Comparison of ENCODE assay signal across 8 mouse cellular contexts in the genomic region with DNA sequence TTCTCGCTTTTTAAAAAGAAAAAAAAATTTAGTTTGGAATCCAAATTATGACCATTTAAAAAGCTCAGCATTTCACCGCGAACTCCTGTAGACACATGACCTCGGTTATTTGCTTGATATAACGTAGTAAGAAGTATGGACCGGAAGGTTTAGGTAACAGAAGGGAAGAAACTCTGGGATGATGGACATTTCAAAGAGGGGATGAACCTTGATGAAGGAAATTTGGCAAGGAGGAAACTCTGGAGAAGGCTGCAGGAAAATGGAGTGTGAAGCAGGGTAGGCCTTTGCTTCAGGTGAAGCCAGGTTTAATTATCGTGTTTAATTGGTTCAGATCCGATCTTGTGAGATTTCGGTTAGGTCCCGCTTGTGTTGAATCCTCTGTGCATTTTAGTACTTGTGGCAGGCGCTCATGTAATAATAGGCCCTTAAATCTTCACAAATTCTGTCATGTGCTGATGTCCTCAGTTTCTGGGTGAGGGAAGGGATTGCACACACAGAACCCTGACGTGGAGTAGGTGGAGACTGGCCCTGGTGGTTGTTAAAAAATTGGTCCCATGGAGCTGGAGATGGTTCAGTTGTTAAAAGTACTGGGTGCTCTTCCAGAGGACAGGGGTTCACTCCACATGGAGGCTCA. TPM values are rescaled to one million over a fixed set of nuclear protein-coding genes. Genes with fewer than 3 reads are reported as not detected.
A peak's percentile ranks its signal among the peaks of the same experiment; 100 is the strongest.
DNase-seq lines count a peak whose midpoint lies in the region; ATAC-seq and TF ChIP-seq lines count a peak whose summit lies in the region.

No protein-coding gene starts in this region.

- peak overlapping the region; percentile 94 for H3K4me3 ChIP-seq in kidney, postnatal 0 days (replicated peaks; ENCODE audit: low read depth, low read length)
- H3K4me3 ChIP-seq in brown adipose tissue, adult 24 weeks (ENCODE audit: insufficient read depth, low read depth, low read length), result peak overlapping the region; percentile 97
- H3K4me3 ChIP-seq in hindbrain, embryonic 16.5 days (ENCODE audit: low read length), result peak overlapping the region; percentile 94
- peak overlapping the region; percentile 82 for H3K4me3 ChIP-seq in midbrain, embryonic 16.5 days (ENCODE audit: low read depth, low read length)
- no peak overlapping the region for H3K4me3 ChIP-seq in thymus, adult 2 months (ENCODE audit: control insufficient read depth, insufficient read depth, low read length)

- no peak for TF ChIP-seq POLR2A in thymus, adult 2 months (IDR thresholded peaks at IDR 0.05; ENCODE audit: control insufficient read depth, extremely low read depth, insufficient read depth, low read length, poor library complexity)

- no peaks in the 10 kb centered on the region for H3K9me3 ChIP-seq in kidney, postnatal 0 days (replicated peaks; ENCODE audit: low read length)
- no peaks in the 10 kb centered on the region for H3K9me3 ChIP-seq in hindbrain, embryonic 16.5 days (ENCODE audit: control insufficient read depth, low read length)
- H3K9me3 ChIP-seq in midbrain, embryonic 16.5 days (replicated peaks; ENCODE audit: control insufficient read depth, low read length, poor library complexity, severe bottlenecking), result no peaks in the 10 kb centered on the region

- peak overlapping the region; percentile 96; the same call in 1 of the 2 replicates for H3K27ac ChIP-seq in kidney, postnatal 0 days
- peak overlapping the region; percentile 98 for H3K27ac ChIP-seq in brown adipose tissue, adult 24 weeks (replicated peaks; ENCODE audit: low read depth, low read length)
- H3K27ac ChIP-seq in hindbrain, embryonic 16.5 days (ENCODE audit: low read depth, low read length), result no peak overlapping the region
- H3K27ac ChIP-seq in midbrain, embryonic 16.5 days (ENCODE audit: low read length), result no peak overlapping the region
- H3K27ac ChIP-seq in thymus, adult 2 months (ENCODE audit: control insufficient read depth, insufficient read depth, low read length), result no peak overlapping the region

- WGBS in kidney, postnatal 0 days, result 18% methylated on average over 12 of the region's 12 CpGs
- 38% methylated on average over 12 of the region's 12 CpGs for WGBS in hindbrain, embryonic 16.5 days
- WGBS in midbrain, embryonic 16.5 days, result 33% methylated on average over 12 of the region's 12 CpGs
- 39% methylated on average over 12 of the region's 12 CpGs for WGBS in thymus, adult 2 months

- no peak for TF ChIP-seq CTCF in kidney, postnatal 0 days (IDR thresholded peaks at IDR 0.05; ENCODE audit: low read depth)
- no peak for TF ChIP-seq CTCF in thymus, adult 2 months (IDR thresholded peaks at IDR 0.05; ENCODE audit: borderline replicate concordance, control insufficient read depth, extremely low read depth, insufficient read depth, low read length, poor library complexity)

- peaks cover 14% of the 10 kb centered on the region for H3K4me1 ChIP-seq in kidney, postnatal 0 days (replicated peaks; ENCODE audit: insufficient read depth, low read length)
- peaks cover 7% of the 10 kb centered on the region for H3K4me1 ChIP-seq in brown adipose tissue, adult 24 weeks (ENCODE audit: control insufficient read depth, insufficient read depth, insufficient read length, low read length)
- H3K4me1 ChIP-seq in hindbrain, embryonic 16.5 days (ENCODE audit: control insufficient read depth, insufficient read depth, low read depth, low read length), result peaks cover 12% of the 10 kb centered on the region
- H3K4me1 ChIP-seq in midbrain, embryonic 16.5 days (ENCODE audit: control insufficient read depth, insufficient read depth, low read length), result peaks cover 10% of the 10 kb centered on the region
- H3K4me1 ChIP-seq in thymus, adult 2 months (replicated peaks; ENCODE audit: control insufficient read depth, insufficient read depth, low read length), result peaks cover 4% of the 10 kb centered on the region

- peak; percentile 29 for DNase-seq in kidney, postnatal 0 days (ENCODE audit: low spot score)
- no peak for DNase-seq in kidney, adult 11 months
- DNase-seq in thymus, adult 2 months, result no peak
- DNase-seq in gastrocnemius, postnatal 10 days, result no peak
- no peak for DNase-seq in spleen, postnatal 4 days (ENCODE audit: low spot score in 2 of 2)

- H3K36me3 ChIP-seq in kidney, postnatal 0 days (ENCODE audit: insufficient read depth, low read length), result no peaks in the 10 kb centered on the region
- peaks cover 3% of the 10 kb centered on the region; the same call in 1 of the 2 replicates for H3K36me3 ChIP-seq in hindbrain, embryonic 16.5 days (ENCODE audit: control insufficient read depth, insufficient read depth, low read length)
- H3K36me3 ChIP-seq in midbrain, embryonic 16.5 days (ENCODE audit: control insufficient read depth, insufficient read depth, low read length), result peaks cover under 1% of the 10 kb centered on the region; the same call in 1 of the 2 replicates
- H3K36me3 ChIP-seq in thymus, adult 2 months (ENCODE audit: control insufficient read depth, insufficient read depth, low read length), result peaks cover 7% of the 10 kb centered on the region; the same call in 1 of the 2 replicates

- peak overlapping the region; percentile 64 for H3K4me2 ChIP-seq in kidney, postnatal 0 days (ENCODE audit: low read length)
- peak overlapping the region; percentile 70 for H3K4me2 ChIP-seq in hindbrain, embryonic 16.5 days (ENCODE audit: low read length)
- peak overlapping the region; percentile 83 for H3K4me2 ChIP-seq in midbrain, embryonic 16.5 days (ENCODE audit: low read length)

- no peaks in the 10 kb centered on the region for H3K27me3 ChIP-seq in kidney, postnatal 0 days (ENCODE audit: insufficient read depth, low read length)
- H3K27me3 ChIP-seq in hindbrain, embryonic 16.5 days (replicated peaks; ENCODE audit: control insufficient read depth, insufficient read depth, low read length), result no peaks in the 10 kb centered on the region
- no peaks in the 10 kb centered on the region for H3K27me3 ChIP-seq in midbrain, embryonic 16.5 days (ENCODE audit: control insufficient read depth, insufficient read depth, low read depth, low read length)
- no peaks in the 10 kb centered on the region for H3K27me3 ChIP-seq in thymus, adult 2 months (ENCODE audit: control insufficient read depth, insufficient read depth, low read length)

- ATAC-seq in kidney, postnatal 0 days (replicated peaks; ENCODE audit: low FRiP score, low read depth), result no peak
- ATAC-seq in hindbrain, embryonic 16.5 days, result no peak
- ATAC-seq in midbrain, embryonic 16.5 days, result no peak

- peak overlapping the region; percentile 95 for H3K9ac ChIP-seq in kidney, postnatal 0 days (ENCODE audit: low read depth, low read length)
- peak overlapping the region; percentile 93 for H3K9ac ChIP-seq in hindbrain, embryonic 16.5 days (ENCODE audit: low read depth, low read length)
- peak overlapping the region; percentile 90 for H3K9ac ChIP-seq in midbrain, embryonic 16.5 days (ENCODE audit: low read depth, low read length)

RNA-seq across cellular contexts. Expression of a gene that starts 2.2 kb away (rescaled TPM):
- 203 and 212 TPM in 2 replicates for polyA plus RNA-seq in kidney, postnatal 0 days (2015; fragmentation: Nextera tagmentation; extraction: Ambion mirVana)
- 112 and 157 TPM in 2 replicates for polyA plus RNA-seq in brown adipose tissue, adult 24 weeks (2012; ENCODE audit: insufficient read depth, insufficient read length, missing spikeins)
- 126 and 139 TPM in 2 replicates for polyA plus RNA-seq in hindbrain, embryonic 16.5 days (2015; fragmentation: Nextera tagmentation; extraction: Ambion mirVana)
- polyA plus RNA-seq in midbrain, embryonic 16.5 days (2015; fragmentation: Nextera tagmentation; extraction: Ambion mirVana), result 122 TPM in 2 replicates
- polyA plus RNA-seq in thymus, adult 2 months (2012; rRNA removed), result 28.5 and 30.1 TPM in 2 replicates
- total RNA-seq in gastrocnemius, postnatal 10 days (2021), result 10 to 100 TPM; 58.8 to 59.0 TPM

RNA-seq across cellular contexts. Expression of a gene that starts 30.5 kb away (rescaled TPM):
- polyA plus RNA-seq in kidney, postnatal 0 days (2015; fragmentation: Nextera tagmentation; extraction: Ambion mirVana), result 0.32 and 0.51 TPM in 2 replicates
- not detected in 2 replicates for polyA plus RNA-seq in brown adipose tissue, adult 24 weeks (2012; ENCODE audit: insufficient read depth, insufficient read length, missing spikeins)
- 4.8 and 5.1 TPM in 2 replicates for polyA plus RNA-seq in hindbrain, embryonic 16.5 days (2015; fragmentation: Nextera tagmentation; extraction: Ambion mirVana)
- polyA plus RNA-seq in midbrain, embryonic 16.5 days (2015; fragmentation: Nextera tagmentation; extraction: Ambion mirVana), result 2.9 and 4.7 TPM in 2 replicates
- 0.23 TPM in 1 of 2 replicates, not detected in the other for polyA plus RNA-seq in thymus, adult 2 months (2012; rRNA removed)
- under 1 TPM in 1 of 2 experiments, not detected in 1; 0.31 TPM for total RNA-seq in gastrocnemius, postnatal 10 days (2021)

RNA-seq across cellular contexts. Expression of a gene that starts 30.7 kb away (rescaled TPM):
- polyA plus RNA-seq in kidney, postnatal 0 days (2015; fragmentation: Nextera tagmentation; extraction: Ambion mirVana), result 23.6 and 24.4 TPM in 2 replicates
- polyA plus RNA-seq in brown adipose tissue, adult 24 weeks (2012; ENCODE audit: insufficient read depth, insufficient read length, missing spikeins), result 11.1 and 13.2 TPM in 2 replicates
- polyA plus RNA-seq in hindbrain, embryonic 16.5 days (2015; fragmentation: Nextera tagmentation; extraction: Ambion mirVana), result 18.3 and 19.1 TPM in 2 replicates
- 19.1 and 24.6 TPM in 2 replicates for polyA plus RNA-seq in midbrain, embryonic 16.5 days (2015; fragmentation: Nextera tagmentation; extraction: Ambion mirVana)
- polyA plus RNA-seq in thymus, adult 2 months (2012; rRNA removed), result 20.2 and 30.9 TPM in 2 replicates
- 10 to 100 TPM; 14.7 to 17.3 TPM for total RNA-seq in gastrocnemius, postnatal 10 days (2021)

Comparison
In these comparisons a context has a peak if more than half of its experiments do, and no peak if none do; other contexts are left out.
1. H3K27ac ChIP-seq: peak in kidney, postnatal 0 days (single experiment) and brown adipose tissue, adult 24 weeks (single experiment); none in hindbrain, embryonic 16.5 days (single experiment), midbrain, embryonic 16.5 days (single experiment) and thymus, adult 2 months (single experiment).
2. Peak in every context shown above with its lines, with median percentiles within 50 percentile points of each other: H3K4me2 ChIP-seq and H3K9ac ChIP-seq.